Mouse (Mus musculus) E14TG2a.4 (cell line): ENCODE measurements at regions not wholly inside any gene's neighbourhood (a gene's known extent, or its start where the extent isn't known, plus 50 kb on each side); places are given as distances from the start of the nearest gene placed in this dataset.

Experiments
- H3K27me3 ChIP-seq: 2 replicates; pipeline ENCODE4 v1.6.1; 2014; ENCODE audit warnings: low read length, control low read depth; ENCODE audit not compliant: insufficient read depth
- H3K36me3 ChIP-seq: 2 replicates; pipeline ENCODE4 v1.6.1; 2014; ENCODE audit warnings: low read length, control low read depth; ENCODE audit not compliant: insufficient read depth
- H3K4me1 ChIP-seq: replicated peaks from 2 replicates; pipeline ENCODE4 v1.6.1; 2014; ENCODE audit warnings: low read depth, low read length, control low read depth
- H3K4me3 ChIP-seq: replicated peaks from 2 replicates; pipeline ENCODE4 v1.5.1; 2014; ENCODE audit warnings: mild to moderate bottlenecking, low read length
- H3K9me3 ChIP-seq: 2 replicates; pipeline ENCODE4 v1.6.1; 2014; ENCODE audit warnings: low read length, control low read depth
- CTCF ChIP-seq: conservative IDR thresholded peaks from 2 replicates; pipeline ENCODE4 v1.5.1; 2014; ENCODE audit warnings: low read length
- NANOG ChIP-seq: IDR thresholded peaks from 2 replicates; pipeline ENCODE4 v1.6.1; 2014; ENCODE audit warnings: borderline replicate concordance, low read length, mixed read lengths
- POU5F1 ChIP-seq: IDR thresholded peaks from 2 replicates; pipeline ENCODE4 v1.6.1; 2014; ENCODE audit warnings: low read length, borderline replicate concordance

DNA sequence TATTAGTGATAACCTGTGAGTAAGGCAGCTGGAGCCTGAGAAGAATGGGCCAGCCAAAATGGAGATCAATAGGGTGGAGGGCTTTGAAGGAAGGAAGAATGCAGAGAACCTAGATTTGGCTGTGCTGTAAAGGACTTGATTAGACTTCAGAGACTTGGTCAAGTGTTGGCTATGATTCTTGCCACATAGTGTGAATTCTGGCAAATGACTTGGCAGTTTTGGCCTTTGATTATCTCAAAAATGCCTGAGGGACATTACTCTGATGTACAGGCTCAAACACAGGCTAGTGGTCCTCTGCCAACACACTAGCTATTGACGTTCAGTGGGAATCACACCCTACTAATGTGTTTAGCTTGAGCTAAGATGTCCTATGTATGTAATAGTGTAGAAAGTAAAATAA is 237.5 kb downstream of the Osr1 start:
- no peak for TF ChIP-seq NANOG
- TF ChIP-seq POU5F1 = no peak
- TF ChIP-seq CTCF = no peak
- H3K4me3 ChIP-seq = no peak overlapping the region
- no peaks in the 10 kb centered on the region for H3K4me1 ChIP-seq
- H3K27me3 ChIP-seq = no peaks in the 10 kb centered on the region
- H3K36me3 ChIP-seq = no peaks in the 10 kb centered on the region
- H3K9me3 ChIP-seq = no peaks in the 10 kb centered on the region

DNA sequence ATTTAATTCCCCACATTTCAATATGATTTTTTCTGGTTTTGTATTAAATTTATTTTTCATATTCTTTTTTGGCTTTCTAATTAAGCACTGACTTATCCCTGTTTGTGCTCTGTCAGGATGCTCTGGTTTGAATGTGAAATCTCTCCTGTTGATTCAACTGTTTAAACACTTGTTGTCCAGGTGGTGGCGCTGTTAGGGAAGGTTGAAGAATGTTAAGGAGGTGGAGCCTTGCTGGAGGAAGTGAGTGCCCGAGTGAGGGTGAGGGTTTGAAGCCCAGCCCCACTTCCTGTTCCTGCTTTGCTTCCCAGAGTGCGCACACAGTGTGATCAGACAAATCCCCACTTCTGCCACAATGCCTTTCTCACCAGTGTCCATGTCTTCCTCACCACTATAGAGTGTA is 263.4 kb downstream of the Osr1 start:
- Histone ChIP-seq H3K4me1 (no peaks in the 10 kb centered on the region), H3K4me3 (no peak overlapping the region), H3K9me3 (peaks cover 12% of the 10 kb centered on the region), H3K27me3 (no peaks in the 10 kb centered on the region), H3K36me3 (no peaks in the 10 kb centered on the region)
- no peak for TF ChIP-seq POU5F1
- no peak for TF ChIP-seq NANOG
- no peak; the same call in 1 of the 2 replicates for TF ChIP-seq CTCF

- Histone ChIP-seq H3K36me3 (no peaks in the 10 kb centered on the region), H3K9me3 (0 out of 2 replicates have a peak, but pooled peaks cover under 1% of the 10 kb centered on the region), H3K4me1 (no peaks in the 10 kb centered on the region), H3K4me3 (no peak overlapping the region), H3K27me3 (no peaks in the 10 kb centered on the region)
- TF ChIP-seq NANOG (no peak), POU5F1 (no peak), CTCF (no peak)
These were observed 269.4 kb downstream of the Osr1 start for GRCm38 (mm10) chr12:9839198-9839845.

GRCm38 (mm10) chr12:9839949-9840348 is 270.0 kb downstream of the Osr1 start:
- TF ChIP-seq POU5F1 (no peak), NANOG (no peak), CTCF (no peak)
- Histone ChIP-seq H3K4me1 (no peaks in the 10 kb centered on the region), H3K27me3 (no peaks in the 10 kb centered on the region), H3K4me3 (no peak overlapping the region), H3K9me3 (no peaks in the 10 kb centered on the region), H3K36me3 (no peaks in the 10 kb centered on the region)

DNA sequence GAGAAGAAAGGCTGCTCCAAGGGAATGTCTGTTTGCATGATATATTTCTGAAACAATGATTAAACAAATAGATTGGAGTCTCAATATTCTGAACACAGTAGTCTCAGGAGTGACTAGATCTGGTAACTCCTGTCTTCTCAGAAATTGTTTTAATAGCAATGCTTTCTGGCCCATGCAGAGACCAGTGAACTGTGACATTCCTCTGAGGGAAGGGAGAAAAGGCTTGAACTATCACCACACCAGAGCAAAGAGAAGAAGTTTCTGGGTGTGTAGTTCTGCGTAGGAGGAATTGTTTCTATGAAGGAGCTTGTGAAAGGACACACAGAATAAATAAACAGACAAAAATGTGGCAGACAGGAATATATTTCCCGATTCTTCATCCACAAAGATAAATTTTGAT is 277.1 kb downstream of the Osr1 start:
- Histone ChIP-seq H3K27me3 (no peaks in the 10 kb centered on the region), H3K36me3 (no peaks in the 10 kb centered on the region), H3K4me3 (no peak overlapping the region), H3K4me1 (no peaks in the 10 kb centered on the region), H3K9me3 (no peaks in the 10 kb centered on the region)
- TF ChIP-seq CTCF (no peak), NANOG (no peak), POU5F1 (no peak)

GRCm38 (mm10) chr12:9847465-9848205 is 277.7 kb downstream of the Osr1 start:
- Histone ChIP-seq H3K36me3 (no peaks in the 10 kb centered on the region), H3K4me3 (no peak overlapping the region), H3K9me3 (no peaks in the 10 kb centered on the region), H3K27me3 (no peaks in the 10 kb centered on the region), H3K4me1 (no peaks in the 10 kb centered on the region)
- TF ChIP-seq NANOG = no peak
- TF ChIP-seq POU5F1 = no peak
- TF ChIP-seq CTCF = no peak

GRCm38 (mm10) chr12:9855503-9856024 is 285.6 kb downstream of the Osr1 start:
- H3K9me3 ChIP-seq = no peaks in the 10 kb centered on the region
- no peaks in the 10 kb centered on the region for H3K36me3 ChIP-seq
- no peak overlapping the region for H3K4me3 ChIP-seq
- no peak for TF ChIP-seq POU5F1
- TF ChIP-seq CTCF = no peak
- no peak for TF ChIP-seq NANOG
- no peaks in the 10 kb centered on the region for H3K27me3 ChIP-seq
- H3K4me1 ChIP-seq = no peaks in the 10 kb centered on the region

- Histone ChIP-seq H3K9me3 (no peaks in the 10 kb centered on the region), H3K27me3 (no peaks in the 10 kb centered on the region), H3K36me3 (no peaks in the 10 kb centered on the region), H3K4me1 (no peaks in the 10 kb centered on the region), H3K4me3 (no peak overlapping the region)
- TF ChIP-seq NANOG (no peak), POU5F1 (no peak), CTCF (no peak)
These were observed 286.3 kb downstream of the Osr1 start for GRCm38 (mm10) chr12:9856128-9856621.
